Mouse (Mus musculus) MEL (cell line): ENCODE results near the gene Cyb5b.

Experiments
- CHD1 ChIP-seq: IDR thresholded peaks from 2 replicates; pipeline ENCODE4 v1.6.1; 2012; ENCODE audit warnings: low read depth, mild to moderate bottlenecking, inconsistent platforms, low read length, improper control_type of control experiment
- CTCF ChIP-seq, 3 experiments: IDR thresholded peaks in 2 of 3; conservative IDR thresholded peaks in 1 of 3; 2 replicates each; pipeline ENCODE4 v1.5.1; 2011 to 2012; ENCODE audit warnings: low read length in 3 of 3, low read depth in 2 of 3, mild to moderate bottlenecking in 2 of 3, improper control_type of control experiment in 1 of 3, inconsistent platforms in 1 of 3, mixed read lengths in 1 of 3, moderate library complexity in 1 of 3; ENCODE audit not compliant: control insufficient read depth in 1 of 3, insufficient read depth in 1 of 3, poor library complexity in 1 of 3, severe bottlenecking in 1 of 3

- TF ChIP-seq CTCF (IDR thresholded peaks at IDR 0.05 in 2 of 3, conservative IDR thresholded peaks at IDR 0.05 in 1 of 3; ENCODE audit: control insufficient read depth in 1 of 3, insufficient read depth in 1 of 3, low read depth in 2 of 3, low read length in 3 of 3, poor library complexity in 1 of 3, severe bottlenecking in 1 of 3) (no peak), CHD1 (no peak)
Observed at GRCm38 (mm10) chr8:107209185-107209584, 58.7 kb downstream of the Cyb5b start.
